Mouse (Mus musculus): ENCODE measurements around the gene Zfp629.
"Not testable (repeated sequence)": the region's sequence is repeated elsewhere in the genome, so short reads cannot be mapped to it uniquely, and the experiment has no call there.

The Zfp629 gene

DNA sequence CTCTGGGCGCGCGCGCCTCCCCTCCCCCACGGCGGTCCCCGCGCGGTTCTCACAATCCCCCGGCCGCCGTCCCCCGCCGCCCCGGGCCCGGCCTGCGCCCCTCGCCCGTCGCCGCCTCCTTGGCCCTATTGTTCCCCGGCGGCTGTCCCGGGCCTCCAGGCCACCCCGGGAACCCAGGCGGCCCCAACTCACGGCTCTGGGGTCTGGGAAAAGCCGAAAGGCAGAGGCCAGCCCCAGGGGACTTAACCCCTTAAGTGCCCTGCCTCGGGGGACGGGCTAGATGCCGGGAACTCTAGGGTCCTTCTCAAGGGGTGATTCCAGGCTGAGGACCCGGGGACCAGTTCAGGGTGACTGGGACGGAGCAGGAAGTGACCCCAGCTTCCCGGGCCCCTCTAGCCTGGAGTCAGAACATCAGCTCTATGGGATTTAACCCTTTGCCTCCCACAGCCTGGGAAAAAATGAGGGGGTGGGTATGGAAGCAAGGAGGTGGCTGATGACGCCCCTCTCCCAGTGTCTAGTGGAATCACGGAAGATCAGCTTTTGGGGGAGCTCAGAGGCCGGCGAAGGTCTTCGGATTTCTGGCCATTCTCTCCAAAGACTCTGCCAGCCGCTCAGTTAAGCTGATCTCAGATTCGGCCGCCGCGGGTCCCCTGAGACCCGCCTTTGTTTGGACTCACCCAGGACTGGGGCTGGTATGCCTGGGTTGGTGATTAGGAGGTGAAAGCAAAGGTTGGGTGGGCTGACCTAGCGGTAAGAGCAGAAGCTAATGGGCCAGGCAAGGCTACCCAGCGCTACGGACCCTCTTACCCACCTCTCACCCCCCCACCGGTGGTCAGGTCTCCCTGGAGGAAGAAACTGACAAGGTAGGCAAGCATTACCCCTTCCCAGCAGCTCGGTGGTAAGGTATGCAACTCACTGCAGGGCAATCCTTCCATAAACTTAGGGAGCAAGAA, at the start of gene Zfp629:
Gene Zfp629 (minus strand): TSS at position 907 of the 953 bp plus-strand sequence.
- DNase-seq = peak; percentile 82

- DNase-seq = no peak
Observed at GRCm38 (mm10) chr7:127662926-127663325, 47.3 kb upstream of the Zfp629 start.

- DNase-seq = no peak
Observed at GRCm38 (mm10) chr7:127661833-127662232, 46.2 kb upstream of the Zfp629 start.

DNA sequence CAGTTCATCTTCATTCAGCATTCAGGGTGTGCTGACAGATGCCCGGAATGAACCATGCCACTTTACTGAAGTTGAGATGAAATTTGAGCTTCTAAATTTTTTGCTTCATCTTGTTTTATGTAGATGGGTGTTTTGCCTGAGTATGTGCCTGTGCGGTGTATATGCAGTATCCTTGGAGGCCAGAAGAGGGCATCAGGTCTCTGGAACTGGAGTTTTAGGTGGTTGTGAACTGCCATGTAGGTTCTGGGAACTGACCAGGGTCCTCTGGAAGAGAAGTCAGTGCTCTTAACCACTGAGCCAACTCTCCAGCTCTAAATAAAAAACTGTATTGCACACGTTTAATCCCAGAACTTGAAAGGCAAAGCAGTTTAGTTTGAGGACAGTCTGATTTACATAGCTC, 45.3 kb upstream of the Zfp629 start:
- no peak for DNase-seq

DNA sequence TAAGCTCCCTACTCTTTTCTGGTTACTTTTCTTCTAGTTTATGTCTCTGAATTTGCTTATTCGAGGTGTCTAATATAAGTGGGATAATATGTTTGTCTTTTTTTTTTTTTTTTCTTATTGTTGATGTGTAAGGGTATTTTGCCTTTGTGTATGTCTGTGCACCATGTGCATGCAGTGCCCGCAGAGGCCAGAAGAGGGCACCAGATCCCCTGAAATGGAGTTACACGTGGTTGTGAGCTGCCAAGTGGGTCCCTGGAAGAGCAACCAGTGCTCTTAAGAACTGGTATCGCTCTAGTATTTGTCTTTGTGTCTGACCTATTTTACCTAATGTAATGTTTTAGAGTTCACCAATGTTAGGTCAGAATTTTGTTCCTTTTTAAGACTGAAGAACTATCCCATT, 41.3 kb upstream of the Zfp629 start:
- DNase-seq = peak; percentile 57

GRCm38 (mm10) chr7:127654318-127654717, 38.7 kb upstream of the Zfp629 start:
- no peak for DNase-seq

DNA sequence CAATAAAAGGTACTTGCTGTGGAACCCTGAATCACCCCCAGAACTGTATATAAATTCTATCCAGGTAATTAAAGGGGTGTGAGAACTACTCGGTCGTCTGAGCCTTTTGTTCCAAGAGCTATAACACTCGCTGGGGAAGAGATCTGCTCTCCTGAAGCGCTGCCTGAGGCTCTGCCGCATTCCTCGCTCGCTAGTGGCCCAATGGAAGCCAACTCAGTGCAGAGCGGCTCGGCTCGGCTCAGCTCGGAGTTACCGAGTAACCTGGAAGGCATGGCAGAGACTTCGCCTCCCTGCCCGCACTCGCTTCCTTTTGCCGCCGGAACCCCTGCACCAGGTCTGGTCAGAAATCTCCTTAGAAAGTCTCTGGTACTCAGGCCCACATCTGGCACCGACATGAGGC, 36.5 kb upstream of the Zfp629 start:
- DNase-seq = no peak

- DNase-seq = no peak
Observed at GRCm38 (mm10) chr7:127651624-127652023, 36.0 kb upstream of the Zfp629 start.

GRCm38 (mm10) chr7:127649206-127649605, 33.6 kb upstream of the Zfp629 start:
- DNase-seq = no peak

- no peak for DNase-seq
Observed at GRCm38 (mm10) chr7:127648516-127649201, 33.1 kb upstream of the Zfp629 start.

- not testable (repeated sequence) for DNase-seq
Observed at GRCm38 (mm10) chr7:127647576-127647975, 32.0 kb upstream of the Zfp629 start.

DNA sequence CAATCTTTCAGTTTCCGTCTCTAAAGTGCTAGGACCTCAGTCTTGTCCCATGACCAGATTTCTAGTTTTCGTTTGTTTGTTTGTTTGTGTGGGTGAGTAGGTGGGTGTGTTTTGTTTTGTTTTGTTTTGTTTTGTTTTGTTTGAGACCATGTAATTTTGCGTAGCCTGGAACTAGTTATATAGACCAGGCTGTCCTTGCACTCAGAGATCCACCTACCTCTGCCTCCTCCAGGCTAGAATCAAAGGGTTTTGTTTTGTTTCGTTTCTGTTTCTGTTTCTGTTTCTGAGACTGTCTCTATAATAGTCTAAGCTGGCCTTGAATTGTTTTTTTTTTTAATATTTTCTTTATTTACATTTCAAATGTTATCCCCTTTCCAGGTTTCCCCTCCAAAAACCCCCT, 30.8 kb upstream of the Zfp629 start:
- DNase-seq = no peak

DNA sequence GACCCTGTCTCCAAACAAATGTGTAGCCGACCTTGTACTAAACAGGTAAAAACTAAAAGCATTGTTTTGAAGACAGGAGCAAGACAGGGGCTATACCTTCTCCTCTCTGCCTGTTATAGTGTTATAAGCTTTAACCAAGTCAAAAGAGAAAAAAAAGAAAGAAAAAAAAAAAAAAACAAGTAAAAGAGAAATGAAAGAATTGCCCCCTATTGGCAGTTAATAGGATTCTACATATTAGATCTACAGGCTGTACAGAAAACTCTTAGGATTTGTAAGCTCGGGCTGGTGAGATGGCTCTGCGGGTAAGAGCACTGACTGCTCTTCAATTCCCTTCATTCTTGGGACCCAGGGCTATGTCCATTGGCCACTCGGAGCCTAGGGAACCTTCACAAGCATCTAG, 26.7 kb upstream of the Zfp629 start:
- DNase-seq = no peak

DNA sequence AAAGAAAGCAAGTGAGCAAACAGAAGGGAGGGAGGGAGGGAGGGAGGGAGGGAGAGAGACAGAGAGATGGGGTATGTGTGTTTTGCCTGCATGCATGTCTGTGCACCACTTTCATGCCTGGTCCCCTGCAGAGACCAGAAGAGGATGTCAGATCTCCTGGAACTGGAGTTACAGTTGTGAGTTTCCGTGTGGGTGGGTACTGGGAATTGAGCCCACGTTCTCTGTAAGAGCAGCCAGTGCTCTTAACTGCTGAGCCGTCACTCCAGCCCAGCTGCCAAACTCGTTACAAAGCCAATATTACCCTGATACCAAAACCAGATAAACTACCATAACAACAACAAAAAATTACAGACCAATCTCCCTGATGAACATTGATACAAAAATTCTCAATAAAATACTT, 25.7 kb upstream of the Zfp629 start:
- DNase-seq = no peak

DNA sequence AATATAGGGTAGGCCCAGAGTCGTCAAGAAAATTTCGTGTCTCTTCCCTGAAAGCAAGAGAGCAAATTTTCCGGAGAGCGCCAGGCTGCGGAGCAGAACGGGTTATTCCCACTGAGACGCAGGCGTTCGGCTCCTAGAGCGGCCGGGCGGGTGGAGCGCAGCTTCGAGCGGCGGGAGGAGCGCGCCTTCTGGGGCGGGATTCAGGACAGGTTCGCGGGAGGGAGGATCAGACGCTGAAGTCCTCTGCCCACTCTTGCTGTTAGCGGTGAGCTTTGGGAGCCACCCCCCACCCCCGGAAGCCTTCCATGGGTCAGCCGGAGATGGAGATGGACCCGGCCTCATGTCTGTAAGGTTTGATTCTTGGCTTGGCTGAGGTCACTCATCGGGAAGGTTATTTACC, 21.4 kb upstream of the Zfp629 start:
- peak; percentile 76 for DNase-seq

DNA sequence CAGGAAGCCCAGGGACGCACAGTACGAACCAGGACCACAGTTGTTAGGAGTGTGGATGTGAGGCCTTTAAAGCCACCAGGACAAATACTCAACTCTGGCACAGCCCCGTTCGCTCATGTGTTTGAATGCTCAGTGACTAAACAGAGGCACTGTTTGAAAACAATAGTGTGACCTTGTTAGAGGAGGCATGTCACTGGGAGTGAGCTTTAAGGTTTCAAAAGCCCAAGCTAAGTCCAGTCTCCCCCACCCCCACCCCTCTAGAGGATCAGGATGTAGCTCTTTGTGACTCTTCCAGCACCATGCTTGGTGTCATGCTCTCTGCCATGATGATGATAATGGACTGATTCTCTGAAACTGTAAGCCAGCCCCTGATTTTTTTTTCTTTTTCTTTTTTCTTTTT, 15.8 kb upstream of the Zfp629 start:
- no peak for DNase-seq

GRCm38 (mm10) chr7:127628646-127629045, 13.0 kb upstream of the Zfp629 start:
- DNase-seq = no peak

DNA sequence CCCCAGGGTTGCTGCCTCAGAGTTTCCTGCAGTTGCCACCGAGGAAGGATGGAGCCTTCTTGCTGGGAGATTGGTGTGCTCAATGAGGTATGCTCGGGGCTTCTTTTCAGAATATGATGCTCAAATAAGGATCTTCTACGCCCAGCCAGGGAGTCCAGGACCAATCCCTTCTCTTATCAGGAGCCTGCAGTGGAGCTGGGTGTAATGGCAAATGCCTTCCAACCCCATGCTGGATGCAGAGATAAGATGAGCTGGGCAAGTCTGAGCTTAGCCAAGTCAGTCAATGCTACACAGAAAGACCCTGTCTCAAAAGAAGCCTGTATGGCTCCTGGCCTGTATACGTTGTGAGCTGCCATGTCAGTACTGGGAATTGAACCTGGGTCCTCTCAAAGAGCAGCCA, 10.9 kb upstream of the Zfp629 start:
- no peak for DNase-seq

- DNase-seq = no peak
Observed at GRCm38 (mm10) chr7:127626039-127626438, 10.4 kb upstream of the Zfp629 start.

DNA sequence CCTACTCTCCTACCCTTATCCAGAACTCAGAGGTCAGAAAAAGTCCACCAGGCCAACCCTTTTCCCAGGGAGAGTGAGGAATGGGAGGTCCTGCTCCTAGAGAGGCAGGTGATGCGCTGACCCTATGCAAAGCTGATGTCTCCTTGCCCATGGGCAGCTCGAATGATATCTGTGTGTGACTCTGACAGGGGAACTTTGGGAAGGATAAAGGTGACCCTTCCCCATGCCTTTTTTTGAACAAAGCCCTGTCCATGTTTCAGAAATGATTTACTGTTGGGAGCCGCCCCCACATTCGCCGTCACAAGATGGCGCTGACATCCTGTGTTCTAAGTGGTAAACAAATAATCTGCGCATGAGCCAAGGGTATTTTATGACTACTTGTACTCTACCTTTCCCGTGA, 2.8 kb upstream of the Zfp629 start:
- peak; percentile 4 for DNase-seq

GRCm38 (mm10) chr7:127617962-127618361, 2.4 kb upstream of the Zfp629 start:
- DNase-seq = peak; percentile 7

DNA sequence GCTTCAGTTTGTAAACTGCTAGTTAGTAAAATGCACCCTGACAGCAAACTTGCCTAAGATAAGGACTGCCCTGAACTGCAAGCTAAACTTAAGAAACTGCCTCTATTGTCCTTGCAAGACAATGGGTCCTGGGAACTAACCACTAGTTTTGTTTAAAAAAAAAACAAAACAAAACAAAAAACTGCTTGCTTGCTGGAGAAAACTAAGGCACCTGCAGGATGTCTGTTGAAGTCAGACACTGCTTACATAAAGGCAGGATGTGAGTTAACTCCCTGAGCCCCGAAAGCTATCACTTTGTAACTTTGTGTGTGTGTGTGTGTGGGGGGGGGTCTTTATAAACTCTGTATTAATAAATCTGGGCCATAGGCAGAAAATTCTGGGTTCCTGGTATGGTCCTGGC, 1.3 kb upstream of the Zfp629 start:
- no peak for DNase-seq

- DNase-seq = no peak
Observed at GRCm38 (mm10) chr7:127616336-127616735, 739 bp upstream of the Zfp629 start.

DNA sequence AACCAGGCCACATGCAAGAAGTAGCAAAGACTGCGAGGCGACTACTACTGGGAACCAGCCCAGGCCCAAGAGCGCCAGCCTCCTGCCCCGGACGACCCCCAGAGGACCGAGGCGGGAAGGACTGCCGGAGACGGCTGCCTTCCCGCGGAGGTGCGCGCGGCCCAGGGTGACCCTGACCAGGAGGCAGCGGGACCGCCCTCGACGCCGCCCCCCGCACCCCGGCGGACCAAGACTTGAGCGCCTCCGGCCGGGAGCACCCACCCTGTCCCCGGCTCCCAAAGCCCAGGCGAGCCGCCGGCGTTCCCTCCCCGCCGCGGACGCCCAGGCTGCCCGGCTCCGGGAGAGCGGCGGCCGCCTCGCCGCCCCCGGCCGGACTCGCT, 1.1 kb downstream of the Zfp629 start:
- no peak for DNase-seq

Measured in cerebellum, adult 9-10 months (tissue).